Mouse (Mus musculus) hindbrain, embryonic 10.5 days (tissue): ENCODE data around the gene Nuak2. TPM values are rescaled to one million over a fixed set of nuclear protein-coding genes. Genes with fewer than 3 reads are reported as not detected.
"Not testable (repeated sequence)": the region's sequence is repeated elsewhere in the genome, so short reads cannot be mapped to it uniquely, and the experiment has no call there.

Experiments
- DNase-seq: peaks from one replicate; pipeline ENCODE4 v3.0.0-alpha.2; 2017; ENCODE audit warnings: low spot score
- H3K27ac ChIP-seq: fragments of 300-500 bp; sonication (generic); 2 replicates; pipeline ENCODE4 v1.5.1; 2016; ENCODE audit warnings: mild to moderate bottlenecking, moderate library complexity
- H3K27me3 ChIP-seq: fragments of 300-500 bp; sonication (generic); 2 replicates; pipeline ENCODE4 v1.6.1; 2016; ENCODE audit warnings: mild to moderate bottlenecking; ENCODE audit not compliant: poor library complexity, insufficient read depth, severe bottlenecking
- H3K36me3 ChIP-seq: fragments of 300-500 bp; sonication (generic); 2 replicates; pipeline ENCODE4 v1.6.1; 2016; ENCODE audit warnings: mild to moderate bottlenecking, moderate library complexity
- H3K4me1 ChIP-seq: fragments of 300-500 bp; sonication (generic); replicated peaks from 2 replicates; pipeline ENCODE4 v1.6.1; 2016; ENCODE audit warnings: mild to moderate bottlenecking
- H3K4me3 ChIP-seq: fragments of 300-500 bp; sonication (generic); 2 replicates; pipeline ENCODE4 v1.5.1; 2016; ENCODE audit warnings: mild to moderate bottlenecking, moderate library complexity
- H3K9me3 ChIP-seq: fragments of 300-500 bp; sonication (generic); 2 replicates; pipeline ENCODE4 v1.6.1; 2016; ENCODE audit warnings: mild to moderate bottlenecking, moderate library complexity
- WGBS: fragments of 180-500 bp; shearing (Covaris S2); methylation state at CpG from one replicate; pipeline ENCODE4 v1.1.7; 2016; 5-methylcytosine and 5-hydroxymethylcytosine counted together
- polyA plus RNA-seq: library from polyadenylated mRNA; unstranded; fragments of >200 nt; fragmentation: Nextera tagmentation; extraction: Ambion mirVana; gene quantifications from 2 replicates; pipeline ENCODE4 v1.2.1, GENCODE M21; 2016

Gene Nuak2
- 42.3 and 44.4 TPM in 2 replicates for polyA plus RNA-seq

DNA sequence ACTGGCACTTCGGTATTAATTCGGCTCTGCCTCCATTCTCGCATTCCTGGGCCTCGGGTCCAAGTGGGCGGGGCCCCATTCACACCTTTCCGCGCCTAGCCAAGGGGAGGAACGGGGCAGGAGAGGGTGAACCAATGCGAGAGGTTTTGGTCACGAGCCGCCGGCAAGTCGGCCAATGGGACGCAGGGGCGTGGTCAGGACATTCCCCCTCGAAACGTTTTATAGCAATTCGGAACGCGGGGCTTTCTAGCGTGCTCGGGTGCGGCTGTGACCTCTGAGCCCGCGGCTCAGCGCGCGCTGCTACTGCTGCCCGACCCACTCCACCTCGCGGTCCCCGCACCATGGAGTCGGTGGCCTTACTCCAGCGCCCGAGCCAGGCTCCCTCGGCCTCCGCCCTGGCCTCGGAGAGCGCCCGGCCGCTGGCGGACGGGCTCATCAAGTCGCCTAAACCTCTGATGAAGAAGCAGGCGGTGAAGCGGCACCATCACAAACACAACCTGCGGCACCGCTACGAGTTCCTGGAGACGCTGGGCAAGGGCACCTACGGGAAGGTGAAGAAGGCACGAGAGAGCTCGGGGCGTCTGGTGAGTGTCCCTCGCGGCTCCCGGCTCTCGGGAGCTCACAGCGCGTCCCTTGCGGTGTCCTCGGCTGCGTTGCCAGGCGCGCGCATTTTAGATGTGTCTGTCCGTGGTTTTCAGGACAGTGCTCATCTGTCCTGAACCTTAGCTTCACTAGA is at the start of gene Nuak2:
Gene Nuak2, plus strand, starts transcription at position 238 of the 736 bp plus-strand sequence.
- H3K27me3 ChIP-seq = peaks cover 17% of the 10 kb centered on the region; the same call in 1 of the 2 replicates
- peaks cover 71% of the 10 kb centered on the region for H3K4me1 ChIP-seq
- H3K4me3 ChIP-seq = peak within 1 kb of the TSS; percentile 74
- peak; percentile 92 for DNase-seq
- under 1% methylated on average over 67 of the region's 67 CpGs for WGBS
- no peaks in the 10 kb centered on the region for H3K9me3 ChIP-seq
- H3K36me3 ChIP-seq = peaks cover 32% of the 10 kb centered on the region
- H3K27ac ChIP-seq = peak within 1 kb of the TSS; percentile 95

DNA sequence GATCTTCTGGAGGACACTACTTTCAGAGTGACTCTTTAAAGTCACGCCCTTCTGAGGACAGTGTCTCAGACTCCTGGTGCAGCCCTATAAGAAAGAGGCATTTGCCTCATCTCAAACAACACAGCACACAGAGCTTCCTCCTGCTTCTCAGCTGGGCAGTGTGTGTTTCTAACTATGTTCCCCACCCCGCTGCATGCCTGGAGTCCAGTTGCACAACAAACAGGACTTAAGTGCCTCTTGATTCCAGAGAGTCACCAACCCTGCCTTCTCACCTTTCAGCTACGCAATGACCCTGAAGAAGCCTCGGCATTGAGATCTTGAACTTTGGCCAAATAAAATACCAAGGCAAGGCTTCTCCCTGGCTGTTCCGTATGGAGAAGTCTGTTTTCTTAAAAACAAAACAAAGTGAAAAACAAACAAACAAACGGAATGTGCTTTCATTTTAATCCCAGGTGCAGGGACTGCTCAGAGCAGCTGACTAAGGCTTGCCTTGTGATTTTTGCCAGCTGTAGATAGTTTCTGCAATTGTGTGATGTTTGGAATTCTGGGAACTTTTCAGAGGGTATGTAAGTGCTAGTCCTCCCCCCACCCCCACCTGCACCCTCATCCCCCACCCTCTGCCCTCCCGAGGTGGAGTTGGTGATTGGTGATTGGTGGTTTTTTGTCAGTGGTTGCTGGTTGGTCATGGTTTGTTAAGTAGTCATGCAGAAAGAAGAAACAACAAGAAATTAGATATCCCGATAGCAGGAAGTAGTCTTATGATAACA is 49.0 kb upstream of the Nuak2 start:
- WGBS = 58% methylated on average over 8 of the region's 8 CpGs
- H3K9me3 ChIP-seq = no peaks in the 10 kb centered on the region
- no peaks in the 10 kb centered on the region for H3K27me3 ChIP-seq
- DNase-seq = no peak
- H3K27ac ChIP-seq = no peak overlapping the region
- H3K4me1 ChIP-seq = peaks cover 46% of the 10 kb centered on the region
- no peaks in the 10 kb centered on the region for H3K36me3 ChIP-seq
- no peak overlapping the region for H3K4me3 ChIP-seq

DNA sequence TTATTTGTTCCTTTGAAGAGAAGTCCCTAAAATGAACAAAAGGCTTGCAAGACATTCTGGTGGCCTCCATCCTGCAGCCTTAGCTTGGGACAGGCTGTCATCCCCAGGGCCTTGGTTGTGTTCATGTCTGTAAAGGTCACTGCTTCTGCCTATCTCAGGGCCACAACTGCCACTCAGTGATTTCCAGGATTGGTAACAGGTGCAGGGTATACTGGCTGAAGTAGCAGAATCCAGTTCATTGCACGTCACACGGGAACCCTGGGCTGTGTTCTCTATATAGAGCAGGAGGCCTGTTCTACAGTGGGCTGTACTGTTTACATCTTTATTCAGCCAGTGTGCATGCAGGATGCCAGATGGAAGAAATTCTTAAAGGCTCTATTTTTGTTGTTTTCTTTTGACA is 48.0 kb upstream of the Nuak2 start:
- Histone ChIP-seq H3K27ac (no peak overlapping the region), H3K27me3 (no peaks in the 10 kb centered on the region), H3K4me3 (no peak overlapping the region), H3K36me3 (no peaks in the 10 kb centered on the region), H3K4me1 (peaks cover 46% of the 10 kb centered on the region), H3K9me3 (no peaks in the 10 kb centered on the region)
- DNase-seq = no peak
- WGBS = 73% methylated on average over 2 of the region's 2 CpGs

DNA sequence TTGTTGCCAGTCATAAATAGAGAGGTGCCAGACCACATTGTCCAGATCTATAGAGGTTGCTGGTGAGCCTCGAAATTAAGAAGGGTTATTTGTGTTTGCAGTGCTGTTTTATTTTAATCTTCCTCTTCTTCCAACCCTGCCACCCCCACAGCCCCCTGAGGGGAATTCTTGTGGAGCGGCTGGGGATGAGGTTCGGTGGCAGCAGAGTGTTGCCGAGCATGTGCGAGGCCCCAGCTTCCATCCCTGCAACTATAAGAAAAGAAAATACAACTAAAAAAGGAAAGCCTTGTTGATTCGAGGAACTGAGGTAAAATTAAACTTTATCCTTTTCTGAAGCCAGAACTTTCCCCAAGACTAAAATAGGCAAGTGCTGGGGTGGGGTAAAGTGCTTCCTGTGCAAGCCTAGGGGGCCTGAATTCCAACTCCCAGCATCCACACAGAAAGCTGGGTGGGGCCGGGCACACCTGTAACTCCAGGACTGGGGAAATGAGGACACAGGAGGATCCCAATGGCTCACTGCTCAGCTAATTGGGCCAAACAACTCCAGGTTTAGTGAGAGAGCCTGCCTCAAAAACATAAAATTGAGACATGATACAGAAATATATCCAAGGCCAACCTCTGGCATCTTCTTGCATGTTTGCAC is 47.4 kb upstream of the Nuak2 start:
- Histone ChIP-seq H3K36me3 (no peaks in the 10 kb centered on the region), H3K9me3 (no peaks in the 10 kb centered on the region), H3K4me1 (peaks cover 41% of the 10 kb centered on the region), H3K4me3 (no peak overlapping the region), H3K27me3 (no peaks in the 10 kb centered on the region), H3K27ac (no peak overlapping the region)
- no peak for DNase-seq
- 77% methylated on average over 7 of the region's 7 CpGs for WGBS

DNA sequence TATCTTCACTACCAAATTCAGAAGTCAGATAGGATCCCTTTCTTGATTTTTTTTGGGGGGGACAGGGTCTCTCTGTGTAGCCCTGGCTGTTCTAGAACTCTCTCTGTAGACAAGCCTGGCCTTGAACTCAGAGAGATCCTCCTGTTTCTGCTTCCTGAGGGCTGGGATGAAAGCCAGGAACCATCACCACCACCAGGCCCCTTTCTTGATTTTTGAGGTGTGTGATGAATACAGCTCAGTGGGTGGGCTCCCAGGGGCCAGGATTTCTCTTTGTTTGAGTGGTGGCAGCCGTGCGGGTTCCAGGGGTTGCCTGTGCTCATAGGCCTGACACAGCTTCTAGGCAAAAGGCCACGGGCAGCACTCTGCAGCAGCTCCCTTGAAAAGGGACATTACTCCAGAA is 44.7 kb upstream of the Nuak2 start:
- WGBS = 68% methylated on average over 3 of the region's 3 CpGs
- H3K27me3 ChIP-seq = no peaks in the 10 kb centered on the region
- H3K9me3 ChIP-seq = no peaks in the 10 kb centered on the region
- H3K36me3 ChIP-seq = no peaks in the 10 kb centered on the region
- no peak for DNase-seq
- H3K4me3 ChIP-seq = no peak overlapping the region
- H3K4me1 ChIP-seq = peaks cover 27% of the 10 kb centered on the region
- H3K27ac ChIP-seq = no peak overlapping the region

DNA sequence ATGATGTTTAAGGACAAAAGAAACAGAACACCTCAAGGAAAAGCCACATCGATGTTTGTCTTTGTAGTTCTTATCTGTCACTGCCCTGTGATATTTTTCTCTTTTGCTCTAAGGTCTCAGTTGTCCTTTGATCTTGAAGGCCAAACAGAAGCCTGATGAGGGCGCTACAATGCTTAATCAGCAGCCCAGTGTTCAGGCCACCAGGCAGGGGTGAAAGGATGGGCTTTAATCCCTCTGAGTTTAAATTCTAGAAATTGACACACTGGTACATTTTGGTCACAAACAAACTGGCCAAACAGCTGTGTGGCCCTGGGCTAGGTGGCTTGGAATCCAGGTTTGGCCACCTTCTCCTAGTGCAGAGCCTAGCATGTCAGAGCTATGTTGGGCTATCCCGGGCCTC is 39.2 kb upstream of the Nuak2 start:
- H3K4me3 ChIP-seq = no peak overlapping the region
- peaks cover 12% of the 10 kb centered on the region for H3K4me1 ChIP-seq
- no peaks in the 10 kb centered on the region for H3K27me3 ChIP-seq
- no peak overlapping the region for H3K27ac ChIP-seq
- WGBS = 77% methylated on average over 3 of the region's 3 CpGs
- H3K9me3 ChIP-seq = no peaks in the 10 kb centered on the region
- no peak for DNase-seq
- H3K36me3 ChIP-seq = no peaks in the 10 kb centered on the region

DNA sequence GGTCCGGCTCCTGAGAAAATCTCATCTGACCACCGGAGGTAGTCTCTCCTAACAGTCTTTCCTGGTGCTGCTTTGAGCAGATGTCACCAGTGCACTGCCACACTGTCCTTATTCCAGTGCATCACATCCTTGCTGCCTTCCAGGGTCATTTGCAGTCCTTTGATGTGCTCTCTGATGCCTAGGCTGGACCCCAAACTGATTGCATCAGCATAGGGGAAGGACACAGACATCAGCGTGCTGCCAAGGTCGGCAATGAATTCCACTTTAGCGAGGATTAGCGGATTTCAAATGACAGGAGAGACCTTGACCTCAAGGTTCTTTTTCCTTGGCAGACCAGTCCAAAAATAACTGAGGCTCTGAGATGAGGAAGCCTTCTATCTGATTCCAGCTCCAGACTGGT is 38.8 kb upstream of the Nuak2 start:
- H3K27me3 ChIP-seq = no peaks in the 10 kb centered on the region
- H3K36me3 ChIP-seq = no peaks in the 10 kb centered on the region
- WGBS = 82% methylated on average over 6 of the region's 6 CpGs

DNA sequence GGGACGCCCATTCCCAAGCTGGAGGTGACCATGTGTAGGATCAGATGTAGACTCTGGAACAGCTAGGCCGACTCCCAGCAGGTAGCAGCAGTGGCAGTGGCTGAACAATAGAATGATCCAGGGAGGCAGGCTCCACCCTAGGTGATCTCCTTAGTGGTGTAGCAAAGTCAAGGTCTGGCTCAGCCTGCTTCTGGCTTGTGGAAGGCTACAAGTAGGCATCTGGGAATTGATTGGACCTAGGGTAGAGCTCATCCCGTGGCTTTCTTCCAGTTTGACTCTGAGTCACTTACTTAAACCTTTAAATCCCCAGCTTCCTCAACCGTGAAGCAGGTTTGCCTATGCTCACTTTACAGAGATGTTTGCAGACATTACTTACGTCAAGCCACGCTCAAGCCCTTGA is 35.3 kb upstream of the Nuak2 start:
- H3K27me3 ChIP-seq, DNase-seq, H3K27ac ChIP-seq, H3K9me3 ChIP-seq, H3K36me3 ChIP-seq, H3K4me3 ChIP-seq: not testable (repeated sequence)
- 82% methylated on average over 6 of the region's 6 CpGs for WGBS
- peaks cover 38% of the 10 kb centered on the region for H3K4me1 ChIP-seq

More for the DNA sequence above, 38.8 kb upstream of the Nuak2 start:
- H3K4me3 ChIP-seq = no peak overlapping the region
- no peak overlapping the region for H3K27ac ChIP-seq
- H3K4me1 ChIP-seq = peaks cover 17% of the 10 kb centered on the region
- H3K9me3 ChIP-seq = no peaks in the 10 kb centered on the region
- no peak for DNase-seq

DNA sequence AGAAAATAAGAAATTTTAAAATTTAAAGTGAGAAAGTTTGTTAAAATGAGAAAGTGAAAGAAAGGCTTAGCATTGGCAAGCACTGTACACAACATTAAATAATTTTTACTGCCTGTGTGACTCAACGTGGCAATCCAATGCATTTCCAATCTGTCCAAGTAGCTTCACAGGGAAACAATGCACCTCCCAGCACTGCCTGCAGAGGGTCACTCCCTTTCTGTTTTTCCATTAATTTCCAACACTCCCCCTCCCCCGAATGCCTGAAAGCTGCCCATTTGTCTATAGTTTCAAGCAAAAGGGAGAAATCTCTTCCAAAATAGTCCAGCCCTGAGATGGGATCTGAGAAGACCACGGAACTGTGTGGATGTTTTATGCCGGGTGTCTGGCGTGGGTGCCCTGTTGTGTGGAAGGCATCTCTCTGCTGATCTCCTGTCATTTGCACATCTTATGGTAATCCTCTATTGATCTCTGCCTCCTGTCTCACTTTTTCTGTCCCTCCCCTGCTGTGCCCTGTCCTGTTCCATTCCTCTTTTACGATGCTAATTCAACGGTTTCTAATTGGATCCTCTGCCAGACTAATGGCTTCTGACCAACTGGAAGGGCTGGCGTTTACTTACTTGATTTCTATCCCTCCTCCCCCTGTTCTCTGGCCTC is 34.3 kb upstream of the Nuak2 start:
- Histone ChIP-seq H3K4me1 (peaks cover 40% of the 10 kb centered on the region), H3K4me3 (0 out of 2 replicates have a peak overlapping the region, but pooled peaks have one; percentile 9), H3K36me3 (no peaks in the 10 kb centered on the region), H3K9me3 (no peaks in the 10 kb centered on the region), H3K27ac (peak overlapping the region; percentile 81), H3K27me3 (peaks cover 17% of the 10 kb centered on the region)
- DNase-seq = no peak
- WGBS = 10% methylated on average over 8 of the region's 8 CpGs

DNA sequence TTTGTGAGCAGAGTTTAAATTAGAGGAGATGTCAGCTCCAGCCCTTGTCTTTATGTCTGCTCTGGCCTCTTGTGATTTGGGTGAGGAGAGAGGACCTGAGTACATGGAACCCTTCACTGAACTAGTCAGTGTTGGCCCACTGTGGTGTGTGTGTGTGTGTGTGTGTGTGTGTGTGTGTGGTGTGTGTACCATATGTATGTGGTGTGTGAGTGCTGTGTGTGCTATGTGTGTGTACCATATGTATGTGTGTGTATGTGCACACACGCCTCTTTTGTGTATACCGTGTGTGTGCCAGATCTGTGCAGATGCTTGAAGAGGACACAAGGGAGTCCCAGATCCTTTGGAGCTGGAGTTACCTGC is 33.8 kb upstream of the Nuak2 start:
- peak overlapping the region; percentile 81 for H3K27ac ChIP-seq
- peaks cover 17% of the 10 kb centered on the region for H3K27me3 ChIP-seq
- H3K36me3 ChIP-seq = no peaks in the 10 kb centered on the region
- H3K9me3 ChIP-seq = no peaks in the 10 kb centered on the region
- 84% methylated on average over 2 of the region's 2 CpGs for WGBS
- no peak for DNase-seq
- no peak overlapping the region for H3K4me3 ChIP-seq
- H3K4me1 ChIP-seq = peaks cover 40% of the 10 kb centered on the region

DNA sequence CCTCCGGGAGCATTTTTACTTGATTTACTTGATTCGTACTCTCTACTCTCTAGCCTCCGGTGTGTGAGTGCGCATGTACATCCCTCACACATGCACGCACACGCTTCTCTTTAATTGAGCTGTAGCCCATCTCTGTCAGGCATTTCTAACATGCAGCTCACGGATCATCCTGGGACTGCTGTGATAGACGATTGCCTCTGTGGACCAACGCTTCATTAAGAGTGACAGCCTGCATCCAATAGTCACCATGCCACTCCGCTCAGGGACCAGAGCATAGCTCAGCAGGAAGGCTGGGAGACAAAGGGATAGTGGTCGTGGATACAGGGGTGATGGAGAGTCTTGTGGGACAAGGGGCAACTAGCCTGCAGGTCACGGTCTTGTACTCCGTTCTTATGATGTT is 32.9 kb upstream of the Nuak2 start:
- DNase-seq = no peak
- Histone ChIP-seq H3K36me3 (no peaks in the 10 kb centered on the region), H3K27me3 (peaks cover 17% of the 10 kb centered on the region), H3K9me3 (no peaks in the 10 kb centered on the region), H3K4me1 (peaks cover 49% of the 10 kb centered on the region), H3K4me3 (no peak overlapping the region), H3K27ac (peak overlapping the region; percentile 81)
- 44% methylated on average over 13 of the region's 13 CpGs for WGBS

DNA sequence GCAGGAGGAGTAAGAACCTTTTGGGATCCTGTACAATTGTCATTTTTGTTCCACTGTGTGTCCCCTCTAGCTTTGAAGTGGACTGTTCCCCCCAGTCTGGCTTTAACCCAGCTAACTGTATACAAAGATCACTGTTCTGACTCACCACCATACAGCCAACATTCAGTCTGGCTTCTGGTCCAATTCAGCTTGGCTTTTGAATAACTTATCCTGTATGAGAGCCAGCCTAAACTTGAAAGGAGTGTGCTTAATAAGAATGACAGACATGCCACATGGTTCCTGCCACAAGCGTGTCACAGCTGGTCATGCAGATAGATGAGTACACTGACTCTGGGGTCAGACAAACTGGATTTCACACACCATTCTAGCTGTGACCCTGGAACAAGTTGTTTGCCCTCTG is 29.2 kb upstream of the Nuak2 start:
- no peak for DNase-seq
- H3K9me3 ChIP-seq = no peaks in the 10 kb centered on the region
- 85% methylated on average over 1 of the region's 1 CpGs for WGBS
- H3K27me3 ChIP-seq = peaks cover 28% of the 10 kb centered on the region
- H3K4me1 ChIP-seq = peaks cover 73% of the 10 kb centered on the region
- H3K4me3 ChIP-seq = no peak overlapping the region
- H3K36me3 ChIP-seq = no peaks in the 10 kb centered on the region
- H3K27ac ChIP-seq = peak overlapping the region; percentile 60; the same call in 1 of the 2 replicates
